13 mouse cellular contexts compared by ENCODE assay signal in genomic region chr9:108574921-108575320, GRCm38 (mm10). TPM values are rescaled to one million over a fixed set of nuclear protein-coding genes. Genes with fewer than 3 reads are reported as not detected.
DNase-seq lines count a peak whose midpoint lies in the region; ATAC-seq and TF ChIP-seq lines count a peak whose summit lies in the region.
"Had no signal": no experiment of that assay in that cellular context is flagged by ENCODE, and none has a peak within 500 bp of the region (broad histone marks: within the 10 kb centered on the region; RNA-seq: fewer than 3 reads in every experiment).

No protein-coding gene starts in this region.

- H3K4me2 ChIP-seq in heart, embryonic 12.5 days, result no peak overlapping the region
- H3K4me2 ChIP-seq in hindbrain, embryonic 11.5 days (replicated peaks; ENCODE audit: low read depth, low read length), result peak overlapping the region; percentile 14; the same call in 1 of the 2 replicates
- peak overlapping the region; percentile 72; the same call in 1 of the 2 replicates for H3K4me2 ChIP-seq in midbrain, embryonic 15.5 days
- H3K4me2 ChIP-seq: embryonic facial prominence, embryonic 15.5 days had no signal

- no peak overlapping the region for H3K4me3 ChIP-seq in heart, embryonic 12.5 days
- H3K4me3 ChIP-seq in E14TG2a.4 (replicated peaks; ENCODE audit: low read length), result peak overlapping the region; percentile 54; the same call in 1 of the 2 replicates
- H3K4me3 ChIP-seq in hindbrain, embryonic 11.5 days (ENCODE audit: low read depth, low read length), result no peak overlapping the region
- no peak overlapping the region for H3K4me3 ChIP-seq in midbrain, embryonic 15.5 days
- H3K4me3 ChIP-seq: embryonic facial prominence, embryonic 15.5 days; megakaryocyte, embryonic 14.5 days had no signal

- H3K9me3 ChIP-seq in heart, embryonic 12.5 days (replicated peaks), result no peaks in the 10 kb centered on the region
- H3K9me3 ChIP-seq in E14TG2a.4 (ENCODE audit: low read length), result no peaks in the 10 kb centered on the region
- H3K9me3 ChIP-seq in hindbrain, embryonic 11.5 days (ENCODE audit: control insufficient read depth, low read length), result no peaks in the 10 kb centered on the region
- no peaks in the 10 kb centered on the region for H3K9me3 ChIP-seq in midbrain, embryonic 15.5 days
- H3K9me3 ChIP-seq: embryonic facial prominence, embryonic 15.5 days; megakaryocyte, embryonic 14.5 days had no signal

- no peak for TF ChIP-seq CTCF in E14TG2a.4 (conservative IDR thresholded peaks at IDR 0.05; ENCODE audit: low read length)

- WGBS in heart, embryonic 12.5 days, result 90% methylated on average over 12 of the region's 12 CpGs
- 87% methylated on average over 12 of the region's 12 CpGs for WGBS in hindbrain, embryonic 11.5 days
- 87% methylated on average over 12 of the region's 12 CpGs for WGBS in midbrain, embryonic 15.5 days

- ATAC-seq in heart, embryonic 12.5 days (ENCODE audit: insufficient number of reproducible peaks, low FRiP score), result no peak
- ATAC-seq in hindbrain, embryonic 11.5 days (ENCODE audit: low FRiP score), result no peak
- no peak for ATAC-seq in midbrain, embryonic 15.5 days (replicated peaks)
- ATAC-seq: CD4-positive, CD25-positive, alpha-beta regulatory T cell, adult 4 months had no signal

- DNase-seq in heart, adult 18-20 months, result no peak
- no peak for DNase-seq in hindbrain, embryonic 11.5 days (ENCODE audit: low spot score)
- no peak for DNase-seq in yolk sac, embryonic 10.5 days (ENCODE audit: low spot score)
- DNase-seq in gastrocnemius, postnatal 14 days, result no peak
- DNase-seq: adrenal gland, postnatal 36 days; kidney, adult 2 months; thymus, adult 18-20 months had no signal

- intact Hi-C loops in gastrocnemius, postnatal 14 days (cut with DNase I; ENCODE audit: low total_unique reads), result no loop called here

- H3K9ac ChIP-seq in heart, embryonic 12.5 days, result peak overlapping the region; percentile 20; the same call in 1 of the 2 replicates
- H3K9ac ChIP-seq in hindbrain, embryonic 11.5 days (ENCODE audit: low read depth, low read length), result no peak overlapping the region
- H3K9ac ChIP-seq in midbrain, embryonic 15.5 days, result no peak overlapping the region
- H3K9ac ChIP-seq: embryonic facial prominence, embryonic 15.5 days had no signal

- no peak overlapping the region for H3K27ac ChIP-seq in heart, embryonic 12.5 days (ENCODE audit: poor library complexity, severe bottlenecking)
- no peak overlapping the region for H3K27ac ChIP-seq in hindbrain, embryonic 11.5 days (ENCODE audit: low read depth, low read length)
- H3K27ac ChIP-seq in midbrain, embryonic 15.5 days, result no peak overlapping the region
- H3K27ac ChIP-seq: embryonic facial prominence, embryonic 15.5 days had no signal

- H3K36me3 ChIP-seq in heart, embryonic 12.5 days, result peaks cover 50% of the 10 kb centered on the region
- H3K36me3 ChIP-seq in E14TG2a.4 (ENCODE audit: insufficient read depth, low read length), result peaks cover 63% of the 10 kb centered on the region
- H3K36me3 ChIP-seq in hindbrain, embryonic 11.5 days (ENCODE audit: control insufficient read depth, insufficient read depth, low read length), result peaks cover 16% of the 10 kb centered on the region
- H3K36me3 ChIP-seq in midbrain, embryonic 15.5 days (replicated peaks), result peaks cover 29% of the 10 kb centered on the region

- H3K27me3 ChIP-seq in heart, embryonic 12.5 days (replicated peaks), result no peaks in the 10 kb centered on the region
- H3K27me3 ChIP-seq in E14TG2a.4 (ENCODE audit: insufficient read depth, low read length), result no peaks in the 10 kb centered on the region
- no peaks in the 10 kb centered on the region for H3K27me3 ChIP-seq in hindbrain, embryonic 11.5 days (ENCODE audit: control insufficient read depth, insufficient read depth, low read length)
- no peaks in the 10 kb centered on the region for H3K27me3 ChIP-seq in midbrain, embryonic 15.5 days (replicated peaks)
- H3K27me3 ChIP-seq: embryonic facial prominence, embryonic 15.5 days; megakaryocyte, embryonic 14.5 days had no signal

- peaks cover 59% of the 10 kb centered on the region for H3K4me1 ChIP-seq in heart, embryonic 12.5 days (replicated peaks)
- H3K4me1 ChIP-seq in E14TG2a.4 (replicated peaks; ENCODE audit: low read depth, low read length), result peaks cover 94% of the 10 kb centered on the region
- H3K4me1 ChIP-seq in hindbrain, embryonic 11.5 days (replicated peaks; ENCODE audit: control insufficient read depth, insufficient read depth, low read length), result peaks cover 16% of the 10 kb centered on the region; the same call in 1 of the 2 replicates
- peaks cover 69% of the 10 kb centered on the region for H3K4me1 ChIP-seq in midbrain, embryonic 15.5 days

RNA-seq across cellular contexts. Expression of gene Wdr6, which starts 3.6 kb away (rescaled TPM):
- polyA plus RNA-seq in heart, embryonic 12.5 days (2016; fragmentation: Nextera tagmentation; extraction: Ambion mirVana), result 79.4 and 80.8 TPM in 2 replicates
- 10 to 100 TPM; 10.9 to 12.6 TPM for total RNA-seq in heart, adult 18-20 months (2021)
- polyA plus RNA-seq in hindbrain, embryonic 11.5 days (2014; fragmentation: Nextera tagmentation; extraction: Ambion mirVana), result 114 and 124 TPM in 2 replicates
- polyA plus RNA-seq in midbrain, embryonic 15.5 days (2015; fragmentation: Nextera tagmentation; extraction: Ambion mirVana), result 404 and 429 TPM in 2 replicates
- 10 to 100 TPM in 1 of 2 experiments, 1 to 10 TPM in 1; 6.9 to 10.4 TPM for total RNA-seq in gastrocnemius, postnatal 14 days (2021)

RNA-seq across cellular contexts. Expression of gene Dalrd3, which starts 5.2 kb away (rescaled TPM):
- 89.4 and 91.4 TPM in 2 replicates for polyA plus RNA-seq in heart, embryonic 12.5 days (2016; fragmentation: Nextera tagmentation; extraction: Ambion mirVana)
- total RNA-seq in heart, adult 18-20 months (2021), result 10 to 100 TPM; 21.3 to 21.9 TPM
- polyA plus RNA-seq in hindbrain, embryonic 11.5 days (2014; fragmentation: Nextera tagmentation; extraction: Ambion mirVana), result 175 and 177 TPM in 2 replicates
- polyA plus RNA-seq in midbrain, embryonic 15.5 days (2015; fragmentation: Nextera tagmentation; extraction: Ambion mirVana), result 336 and 351 TPM in 2 replicates
- total RNA-seq in gastrocnemius, postnatal 14 days (2021), result 1 to 10 TPM; 7.0 to 7.9 TPM

RNA-seq across cellular contexts. Expression of gene Ndufaf3, which starts 7.7 kb away (rescaled TPM):
- 49.9 and 55.5 TPM in 2 replicates for polyA plus RNA-seq in heart, embryonic 12.5 days (2016; fragmentation: Nextera tagmentation; extraction: Ambion mirVana)
- 10 to 100 TPM; 67.0 to 72.6 TPM for total RNA-seq in heart, adult 18-20 months (2021)
- polyA plus RNA-seq in hindbrain, embryonic 11.5 days (2014; fragmentation: Nextera tagmentation; extraction: Ambion mirVana), result 58.8 and 59.4 TPM in 2 replicates
- 75.2 and 76.8 TPM in 2 replicates for polyA plus RNA-seq in midbrain, embryonic 15.5 days (2015; fragmentation: Nextera tagmentation; extraction: Ambion mirVana)
- total RNA-seq in gastrocnemius, postnatal 14 days (2021), result 10 to 100 TPM; 30.0 to 32.9 TPM

RNA-seq across cellular contexts. Expression of gene Impdh2, which starts 14.8 kb away (rescaled TPM):
- 105 and 115 TPM in 2 replicates for polyA plus RNA-seq in heart, embryonic 12.5 days (2016; fragmentation: Nextera tagmentation; extraction: Ambion mirVana)
- total RNA-seq in heart, adult 18-20 months (2021), result 10 to 100 TPM; 48.3 to 49.7 TPM
- 163 and 169 TPM in 2 replicates for polyA plus RNA-seq in hindbrain, embryonic 11.5 days (2014; fragmentation: Nextera tagmentation; extraction: Ambion mirVana)
- 101 TPM in 2 replicates for polyA plus RNA-seq in midbrain, embryonic 15.5 days (2015; fragmentation: Nextera tagmentation; extraction: Ambion mirVana)
- total RNA-seq in gastrocnemius, postnatal 14 days (2021), result 10 to 100 TPM; 50.6 to 55.4 TPM

RNA-seq across cellular contexts. Expression of gene P4htm, which starts 22.5 kb away (rescaled TPM):
- 18.9 and 21.2 TPM in 2 replicates for polyA plus RNA-seq in heart, embryonic 12.5 days (2016; fragmentation: Nextera tagmentation; extraction: Ambion mirVana)
- 10 to 100 TPM; 12.6 to 14.0 TPM for total RNA-seq in heart, adult 18-20 months (2021)
- polyA plus RNA-seq in hindbrain, embryonic 11.5 days (2014; fragmentation: Nextera tagmentation; extraction: Ambion mirVana), result 6.7 and 8.6 TPM in 2 replicates
- polyA plus RNA-seq in midbrain, embryonic 15.5 days (2015; fragmentation: Nextera tagmentation; extraction: Ambion mirVana), result 32.7 and 38.5 TPM in 2 replicates
- total RNA-seq in gastrocnemius, postnatal 14 days (2021), result 1 to 10 TPM; 4.0 to 4.1 TPM
